Comparison of ENCODE assay signal across 25 mouse cellular contexts in the genomic region with DNA sequence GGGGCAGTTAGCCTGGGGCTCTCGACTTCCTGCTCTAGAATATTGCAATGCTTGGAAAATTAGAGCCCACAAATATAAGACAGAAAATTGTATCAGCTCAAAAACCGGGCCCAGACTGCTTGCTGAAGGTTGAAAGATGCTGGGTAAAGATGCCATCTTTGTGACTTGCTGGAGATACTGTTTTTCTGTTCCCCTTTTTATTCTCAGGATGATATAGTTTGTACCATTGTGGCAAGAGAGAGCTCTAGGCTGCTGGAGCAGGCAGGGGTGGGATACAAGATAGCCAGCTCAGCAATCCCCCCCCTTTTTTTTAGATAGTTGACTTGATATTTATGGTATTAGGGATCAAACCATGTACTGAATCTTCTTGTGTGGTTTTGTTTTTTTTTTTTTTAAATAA.
"Had no signal": no experiment of that assay in that cellular context is flagged by ENCODE, and none has a peak within 500 bp of the region (broad histone marks: within the 10 kb centered on the region; RNA-seq: fewer than 3 reads in every experiment).

No protein-coding gene starts in this region.

- H3K9me3 ChIP-seq: embryonic facial prominence, embryonic 10.5 days; embryonic facial prominence, embryonic 12.5 days; embryonic facial prominence, embryonic 13.5 days; embryonic facial prominence, embryonic 15.5 days; forebrain, embryonic 10.5 days; forebrain, embryonic 12.5 days; forebrain, embryonic 13.5 days; forebrain, embryonic 15.5 days had no signal

- H3K4me1 ChIP-seq: embryonic facial prominence, embryonic 10.5 days; embryonic facial prominence, embryonic 12.5 days; embryonic facial prominence, embryonic 13.5 days; embryonic facial prominence, embryonic 15.5 days; forebrain, embryonic 10.5 days; forebrain, embryonic 12.5 days; forebrain, embryonic 13.5 days; forebrain, embryonic 15.5 days had no signal

- H3K27ac ChIP-seq: embryonic facial prominence, embryonic 10.5 days; embryonic facial prominence, embryonic 12.5 days; embryonic facial prominence, embryonic 13.5 days; embryonic facial prominence, embryonic 15.5 days; forebrain, embryonic 10.5 days; forebrain, embryonic 12.5 days; forebrain, embryonic 13.5 days; forebrain, embryonic 15.5 days; gastrocnemius, adult 2 months; heart, adult 2 months had no signal

- H3K9ac ChIP-seq: embryonic facial prominence, embryonic 12.5 days; embryonic facial prominence, embryonic 13.5 days; embryonic facial prominence, embryonic 15.5 days; forebrain, embryonic 12.5 days; forebrain, embryonic 13.5 days; forebrain, embryonic 15.5 days; forebrain, postnatal 0 days had no signal

- H3K4me3 ChIP-seq: embryonic facial prominence, embryonic 10.5 days; embryonic facial prominence, embryonic 12.5 days; embryonic facial prominence, embryonic 13.5 days; embryonic facial prominence, embryonic 15.5 days; erythroblast, embryonic 14.5 days; forebrain, embryonic 10.5 days; forebrain, embryonic 12.5 days; forebrain, embryonic 13.5 days; forebrain, embryonic 15.5 days; gastrocnemius, adult 2 months; heart, adult 2 months had no signal

- H3K27me3 ChIP-seq: embryonic facial prominence, embryonic 12.5 days; embryonic facial prominence, embryonic 13.5 days; embryonic facial prominence, embryonic 15.5 days; forebrain, embryonic 12.5 days; forebrain, embryonic 13.5 days; forebrain, embryonic 15.5 days had no signal

- DNase-seq: cerebellum, adult 9-10 months; cerebellum, adult 9-11 months; cerebellum, postnatal 10 days; cerebellum, postnatal 14 days; cerebellum, postnatal 25 days; cerebellum, postnatal 36 days; embryo, embryonic 11 days; forebrain, postnatal 0 days; gastrocnemius, adult 2 months; gastrocnemius, postnatal 10 days; gastrocnemius, postnatal 14 days; gastrocnemius, postnatal 25 days; gastrocnemius, postnatal 36 days; heart, adult 11 months; heart, adult 18-20 months; heart, adult 2 months had no signal

- H3K4me2 ChIP-seq: embryonic facial prominence, embryonic 12.5 days; embryonic facial prominence, embryonic 13.5 days; embryonic facial prominence, embryonic 15.5 days; forebrain, embryonic 12.5 days; forebrain, embryonic 13.5 days; forebrain, embryonic 15.5 days had no signal
